Mouse (Mus musculus) brain, adult 10 weeks (tissue): ENCODE measurements around the gene Gpr137c. TPM values are rescaled to one million over a fixed set of nuclear protein-coding genes. Genes with fewer than 3 reads are reported as not detected.

Experiments
- polyA plus RNA-seq: library from polyadenylated mRNA; stranded (reverse); fragments of 350-450 nt; fragmentation: Illumina TruSeq; extraction: RNeasy Lipid Tissue Mini Kit (QIAGEN cat#74804); gene quantifications from one replicate; pipeline ENCODE4 v1.2.3, GENCODE M21; 2015; ENCODE audit warnings: low read depth, low replicate concordance

The Gpr137c gene
- polyA plus RNA-seq, result 24.9 TPM

DNA sequence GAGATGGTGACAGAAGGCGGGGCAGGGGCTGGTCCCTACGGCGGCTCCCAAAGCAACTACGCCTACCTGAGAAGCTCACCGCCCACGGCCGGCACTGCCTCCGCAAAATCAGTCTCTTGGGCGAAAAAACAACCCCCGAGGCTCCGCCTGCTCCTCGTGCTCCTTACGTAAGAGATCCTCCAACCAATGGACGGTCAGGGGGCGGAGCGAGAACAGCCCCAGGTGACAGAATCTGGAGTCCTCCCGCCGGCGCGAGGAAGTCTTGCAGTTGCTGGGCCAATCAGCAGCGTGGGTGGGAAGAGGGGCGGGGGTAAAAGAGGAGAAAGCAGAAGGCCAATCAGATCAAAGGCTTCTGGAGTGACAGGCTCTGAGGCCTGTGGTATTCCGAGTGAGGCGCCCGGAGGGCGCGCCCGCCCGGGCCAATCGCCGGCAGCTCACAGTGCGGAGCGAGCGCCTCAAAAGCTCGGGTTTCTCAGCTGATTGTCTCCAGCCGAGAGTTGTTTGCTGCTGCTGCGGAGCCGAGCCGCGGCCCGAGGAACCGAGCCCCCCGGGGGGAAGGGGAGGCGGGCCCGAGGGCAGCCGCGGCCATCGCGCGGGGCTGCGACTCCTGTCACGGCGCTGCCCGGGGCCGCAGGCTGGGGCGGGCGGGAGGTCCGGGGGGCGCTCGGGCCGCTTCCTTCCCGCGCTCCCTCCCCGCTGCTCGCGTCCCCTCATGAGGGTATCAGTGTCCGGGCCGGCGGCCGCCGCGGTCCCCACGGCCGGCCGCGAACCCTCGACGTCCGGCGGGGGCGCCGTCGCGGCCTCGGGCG is at the start of gene Gpr137c:
Gpr137c (plus strand) TSS at position 437 of the 809 bp plus-strand sequence.

DNA sequence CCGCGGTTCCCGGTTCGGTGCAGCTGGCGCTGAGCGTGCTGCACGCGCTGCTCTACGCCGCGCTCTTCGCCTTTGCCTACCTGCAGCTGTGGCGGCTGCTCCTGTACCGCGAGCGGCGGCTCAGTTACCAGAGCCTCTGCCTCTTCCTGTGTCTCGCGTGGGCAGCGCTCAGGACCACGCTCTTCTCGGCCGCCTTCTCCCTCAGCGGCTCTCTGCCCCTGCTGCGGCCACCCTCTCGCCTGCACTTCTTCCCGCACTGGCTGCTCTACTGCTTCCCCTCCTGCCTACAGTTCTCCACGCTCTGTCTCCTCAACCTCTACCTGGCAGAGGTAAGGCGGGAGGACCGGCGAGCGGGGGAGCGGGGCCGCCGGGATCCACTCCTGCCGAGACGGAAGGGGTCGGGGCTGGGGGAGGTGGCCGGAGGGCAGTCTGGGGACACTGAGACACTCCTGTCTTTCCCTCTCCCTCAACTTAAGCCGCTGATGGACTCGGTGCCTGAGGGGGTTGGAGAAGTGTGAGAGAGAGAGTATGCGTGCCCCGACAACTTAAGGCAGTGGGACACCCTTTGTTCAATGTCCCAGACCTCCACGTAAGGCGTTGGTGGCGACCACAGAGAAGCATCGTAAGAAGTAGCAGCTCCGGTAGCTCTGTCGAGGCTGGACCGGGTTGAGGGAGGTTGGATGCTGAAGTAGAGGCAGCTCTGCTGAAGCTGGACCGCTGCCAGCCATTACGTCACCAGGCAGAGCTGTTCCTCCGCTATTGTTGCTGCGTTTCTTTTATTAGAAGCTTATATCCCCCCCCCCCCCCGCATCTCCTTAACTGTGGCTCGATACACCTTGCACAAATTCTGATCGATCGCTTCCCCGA is 806 bp downstream of the Gpr137c start, which contains the start of gene Txndc16:
Txndc16 (minus strand) TSS at position 239 of the 867 bp plus-strand sequence.

DNA sequence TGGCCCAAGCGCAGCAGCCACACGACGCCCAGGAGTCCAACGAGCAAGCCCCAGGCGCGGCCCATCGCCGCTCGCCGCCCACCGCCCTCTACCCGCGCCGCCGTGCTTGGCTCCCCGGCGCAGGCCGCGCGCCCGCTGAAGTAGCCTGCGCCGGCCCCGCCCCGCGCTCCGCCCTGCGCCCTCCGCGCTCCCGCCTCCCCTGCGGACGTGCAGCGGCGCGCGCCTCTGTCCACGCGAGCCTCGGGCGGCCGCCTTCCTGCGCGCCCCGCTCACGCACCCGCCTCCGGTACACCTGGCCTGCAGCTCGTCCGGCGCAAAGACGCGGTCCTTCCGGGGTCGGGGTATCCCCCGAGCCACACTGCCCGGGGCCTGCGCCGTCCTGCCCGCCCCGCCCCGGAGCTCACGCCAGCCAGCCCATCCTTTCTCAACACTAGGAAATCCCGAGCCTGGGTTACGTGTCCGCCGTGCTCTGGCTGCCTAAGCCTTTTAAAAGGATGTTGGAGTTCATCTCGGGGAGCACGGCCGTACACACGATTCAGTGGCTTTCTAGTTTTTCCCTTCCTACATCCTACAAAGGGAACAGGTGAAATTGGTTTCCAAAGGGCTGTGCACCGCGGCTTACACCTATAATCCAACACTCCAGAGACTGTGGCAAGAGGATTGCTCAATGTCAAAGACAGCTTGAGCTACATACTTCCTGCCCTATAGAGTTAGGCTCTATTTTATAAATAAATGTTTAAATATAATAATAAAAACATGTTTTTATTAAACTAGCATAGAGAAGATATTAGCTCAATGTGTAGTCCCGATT is 99.1 kb downstream of the Gpr137c start, which contains the start of gene Ero1l:
Ero1l (minus strand) TSS at position 346 of the 811 bp plus-strand sequence.

DNA sequence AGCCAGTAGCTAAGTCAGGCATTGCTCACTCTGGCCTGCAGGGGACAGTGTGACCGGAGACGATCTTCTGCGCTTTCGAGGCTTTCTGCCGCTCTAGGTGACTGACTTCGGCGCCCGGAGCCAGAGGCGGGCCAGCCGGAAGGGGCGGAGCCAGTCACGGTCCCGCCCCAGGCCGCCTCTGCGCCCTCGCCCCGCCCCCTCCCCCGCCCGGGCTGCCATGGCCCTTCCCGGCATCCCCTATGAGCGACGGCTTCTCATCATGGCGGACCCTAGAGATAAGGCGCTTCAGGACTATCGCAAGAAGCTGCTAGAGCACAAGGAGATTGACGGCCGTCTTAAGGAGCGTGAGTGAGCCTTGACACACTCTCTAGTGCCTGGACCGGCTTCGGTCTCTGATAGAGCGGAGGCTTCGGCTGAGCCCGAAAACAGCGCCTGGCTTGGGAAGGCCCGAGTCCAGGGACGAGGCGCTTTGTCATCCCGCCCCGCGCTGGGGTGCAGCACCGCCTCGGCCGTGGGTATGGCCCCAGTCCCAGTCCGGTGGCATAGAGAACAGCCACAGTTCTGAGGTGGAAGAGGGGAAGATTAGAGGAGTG is 110.2 kb downstream of the Gpr137c start, which contains the start of gene Psmc6:
Psmc6 (plus strand) TSS at position 200 of the 593 bp plus-strand sequence.

Other genes with a start within 250 kb of the Gpr137c start
- 0.49 TPM for gene Ptger2, start 231.5 kb upstream of the Gpr137c start, polyA plus RNA-seq
- gene Txndc16, start 611 bp downstream of the Gpr137c start, polyA plus RNA-seq, result 55.5 TPM
- gene Ero1l, start 99.1 kb downstream of the Gpr137c start, polyA plus RNA-seq, result 32.6 TPM
- gene Psmc6, start 110.1 kb downstream of the Gpr137c start, polyA plus RNA-seq, result 133 TPM
- gene Styx, start 131.4 kb downstream of the Gpr137c start, polyA plus RNA-seq, result 12.4 TPM
- gene Gnpnat1, start 185.2 kb downstream of the Gpr137c start, polyA plus RNA-seq, result 16.5 TPM